Mouse (Mus musculus) kidney, embryonic 16.5 days (tissue): Measurements from ENCODE around the gene Psapl1. TPM values are rescaled to one million over a fixed set of nuclear protein-coding genes. Genes with fewer than 3 reads are reported as not detected.
A peak's percentile ranks its signal among the peaks of the same experiment; 100 is the strongest.

Experiments
- ATAC-seq: fragments of 200-750 bp; cut with Nextera tagmentation; 2 replicates; pipeline ENCODE4 v1.8.0; 2017; ENCODE audit warnings: moderate TSS enrichment; ENCODE audit not compliant: low FRiP score, low TSS enrichment
- H3K27ac ChIP-seq: fragments of 300-500 bp; sonication (generic); 2 replicates; pipeline ENCODE4 v1.5.1; 2014; ENCODE audit warnings: low read length
- H3K27me3 ChIP-seq: fragments of 300-500 bp; sonication (generic); 2 replicates; pipeline ENCODE4 v1.6.1; 2014; ENCODE audit warnings: low read length, control low read depth, mixed read lengths; ENCODE audit not compliant: insufficient read depth
- H3K36me3 ChIP-seq: fragments of 300-500 bp; sonication (generic); 2 replicates; pipeline ENCODE4 v1.6.1; 2014; ENCODE audit warnings: low read length, control low read depth, mixed read lengths; ENCODE audit not compliant: insufficient read depth
- H3K4me1 ChIP-seq: fragments of 300-500 bp; sonication (generic); 2 replicates; pipeline ENCODE4 v1.6.1; 2014; ENCODE audit warnings: low read length, control low read depth, mixed read lengths; ENCODE audit not compliant: insufficient read depth
- H3K4me2 ChIP-seq: fragments of 300-500 bp; sonication (generic); replicated peaks from 2 replicates; pipeline ENCODE4 v1.6.1; 2014; ENCODE audit warnings: low read depth, low read length
- H3K4me3 ChIP-seq: fragments of 300-500 bp; sonication (generic); 2 replicates; pipeline ENCODE4 v1.5.1; 2014; ENCODE audit warnings: mild to moderate bottlenecking, low read length
- H3K9ac ChIP-seq: fragments of 300-500 bp; sonication (generic); replicated peaks from 2 replicates; pipeline ENCODE4 v1.6.1; 2014; ENCODE audit warnings: low read length
- H3K9me3 ChIP-seq: fragments of 300-500 bp; sonication (generic); 2 replicates; pipeline ENCODE4 v1.6.1; 2016; ENCODE audit warnings: low read length, control low read depth
- WGBS: fragments of 180-500 bp; shearing (Covaris S2); extraction: QIAGEN DNeasy Blood & Tissue Kit; methylation state at CpG from one replicate; pipeline ENCODE4 v1.1.7; 2014; 5-methylcytosine and 5-hydroxymethylcytosine counted together
- polyA plus RNA-seq: library from polyadenylated mRNA; unstranded; fragments of >200 nt; fragmentation: Nextera tagmentation; extraction: Ambion mirVana; gene quantifications from 2 replicates; pipeline ENCODE4 v1.2.1, GENCODE M21; 2015

The Psapl1 gene
- polyA plus RNA-seq: 0.26 and 0.42 TPM in 2 replicates

DNA sequence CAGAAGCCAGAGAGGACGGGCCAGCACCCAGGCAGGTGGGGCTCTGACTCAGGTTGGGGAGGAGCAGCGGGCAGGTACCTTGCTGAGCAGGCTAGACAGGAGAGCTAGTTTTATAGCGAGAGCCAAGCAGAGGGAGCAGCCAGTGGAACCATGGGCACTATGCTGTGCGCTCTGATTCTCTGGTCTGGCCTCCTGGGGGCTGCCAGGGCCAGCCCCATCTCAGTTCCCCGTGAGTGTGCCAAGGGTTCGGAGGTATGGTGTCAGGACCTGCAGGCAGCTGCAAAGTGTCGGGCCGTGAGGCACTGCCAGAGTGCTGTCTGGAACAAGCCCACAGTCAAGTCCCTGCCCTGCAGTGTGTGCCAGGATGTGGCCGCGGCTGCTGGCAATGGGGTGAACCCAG lies at the start of gene Psapl1:
Gene Psapl1 (plus strand): TSS at position 106 of the 400 bp plus-strand sequence.
- Histone ChIP-seq H3K27ac (no peak within 1 kb of the TSS), H3K4me1 (no peaks in the 10 kb centered on the region), H3K36me3 (no peaks in the 10 kb centered on the region), H3K9me3 (no peaks in the 10 kb centered on the region), H3K9ac (no peak within 1 kb of the TSS), H3K4me2 (no peak within 1 kb of the TSS), H3K4me3 (no peak within 1 kb of the TSS), H3K27me3 (no peaks in the 10 kb centered on the region)
- 85% methylated on average over 10 of the region's 10 CpGs for WGBS
- no peak for ATAC-seq

GRCm38 (mm10) chr5:36154879-36155485 lies 48.8 kb upstream of the Psapl1 start:
- WGBS: 57% methylated on average over 8 of the region's 8 CpGs

DNA sequence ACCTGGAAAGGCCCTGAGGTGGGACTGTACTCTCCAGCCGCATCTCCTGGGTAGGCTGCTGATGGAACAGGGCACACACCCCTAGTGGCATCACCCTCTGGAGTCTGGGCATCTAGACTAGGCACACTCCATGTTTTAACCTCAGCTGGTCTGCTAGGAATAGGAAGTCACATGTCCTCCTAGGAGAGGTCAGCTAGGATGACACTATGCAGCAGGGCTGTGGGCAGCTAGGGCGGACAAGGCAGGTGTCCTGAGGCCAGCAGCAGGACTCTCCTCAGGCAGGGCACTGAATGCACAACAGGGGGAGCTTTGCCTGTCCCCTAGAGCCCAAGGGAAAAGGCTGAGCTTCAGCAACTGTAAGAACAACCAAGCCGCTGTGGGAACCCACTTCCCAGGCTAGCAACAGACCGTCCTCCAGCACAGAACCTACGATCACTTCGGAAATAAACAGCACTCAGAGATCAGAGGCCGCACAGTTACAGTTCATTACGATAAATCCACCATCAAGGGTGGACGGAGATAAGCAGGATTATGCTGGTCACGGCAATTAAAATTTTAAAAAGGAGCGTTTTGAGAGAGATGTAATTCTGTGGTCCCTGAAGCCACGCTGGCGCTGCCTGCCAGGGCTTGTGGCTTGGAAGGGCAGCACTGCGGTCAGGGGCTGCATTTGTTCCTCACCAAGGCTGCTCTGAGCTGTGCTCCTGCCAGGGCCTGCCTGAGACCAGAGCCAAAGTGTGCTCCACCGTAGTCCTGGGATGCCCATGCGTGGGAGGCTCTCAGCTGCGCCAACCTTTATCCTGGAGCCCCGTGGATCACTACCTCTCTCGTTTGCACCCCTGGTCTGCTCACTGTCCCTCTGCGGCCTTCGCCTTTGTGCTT lies 38.2 kb upstream of the Psapl1 start:
- 74% methylated on average over 21 of the region's 21 CpGs for WGBS
- H3K9me3 ChIP-seq: no peaks in the 10 kb centered on the region
- ATAC-seq: no peak

More at GRCm38 (mm10) chr5:36154879-36155485, 48.8 kb upstream of the Psapl1 start:
- Histone ChIP-seq H3K36me3 (no peaks in the 10 kb centered on the region), H3K27ac (no peak overlapping the region), H3K9me3 (no peaks in the 10 kb centered on the region), H3K27me3 (no peaks in the 10 kb centered on the region), H3K4me2 (no peak overlapping the region), H3K9ac (no peak overlapping the region), H3K4me1 (no peaks in the 10 kb centered on the region), H3K4me3 (no peak overlapping the region)
- no peak for ATAC-seq

GRCm38 (mm10) chr5:36166346-36167013 lies 37.3 kb upstream of the Psapl1 start:
- H3K4me2 ChIP-seq: no peak overlapping the region
- no peaks in the 10 kb centered on the region for H3K9me3 ChIP-seq
- ATAC-seq: no peak
- 0 out of 2 replicates have a peak, but pooled peaks cover 4% of the 10 kb centered on the region for H3K4me1 ChIP-seq
- whole genome bisulfite sequencing: 68% methylated on average over 6 of the region's 6 CpGs
- H3K27ac ChIP-seq: no peak overlapping the region
- H3K27me3 ChIP-seq: no peaks in the 10 kb centered on the region
- H3K9ac ChIP-seq: no peak overlapping the region
- H3K36me3 ChIP-seq: no peaks in the 10 kb centered on the region
- no peak overlapping the region for H3K4me3 ChIP-seq

More for the DNA sequence above, 38.2 kb upstream of the Psapl1 start:
- Histone ChIP-seq H3K4me3 (no peak overlapping the region), H3K4me1 (0 out of 2 replicates have a peak, but pooled peaks cover 4% of the 10 kb centered on the region), H3K27me3 (no peaks in the 10 kb centered on the region), H3K9ac (no peak overlapping the region), H3K4me2 (no peak overlapping the region), H3K36me3 (no peaks in the 10 kb centered on the region), H3K27ac (no peak overlapping the region)

GRCm38 (mm10) chr5:36168963-36169650 lies 34.7 kb upstream of the Psapl1 start:
- H3K27ac ChIP-seq: 0 out of 2 replicates have a peak overlapping the region, but pooled peaks have one; percentile 32
- 63% methylated on average over 14 of the region's 14 CpGs for WGBS

GRCm38 (mm10) chr5:36174569-36175115 lies 29.2 kb upstream of the Psapl1 start:
- no peaks in the 10 kb centered on the region for H3K4me1 ChIP-seq
- H3K4me2 ChIP-seq: no peak overlapping the region
- no peak overlapping the region for H3K27ac ChIP-seq
- H3K9me3 ChIP-seq: no peaks in the 10 kb centered on the region
- 42% methylated on average over 9 of the region's 9 CpGs for WGBS
- H3K27me3 ChIP-seq: no peaks in the 10 kb centered on the region
- no peak overlapping the region for H3K4me3 ChIP-seq
- no peak overlapping the region for H3K9ac ChIP-seq
- ATAC-seq: 0 out of 2 replicates have a peak, but pooled peaks have one; percentile 28
- no peaks in the 10 kb centered on the region for H3K36me3 ChIP-seq

More at GRCm38 (mm10) chr5:36168963-36169650, 34.7 kb upstream of the Psapl1 start:
- H3K4me2 ChIP-seq: no peak overlapping the region
- H3K9ac ChIP-seq: no peak overlapping the region
- no peaks in the 10 kb centered on the region for H3K9me3 ChIP-seq
- ATAC-seq: no peak
- 0 out of 2 replicates have a peak, but pooled peaks cover 4% of the 10 kb centered on the region for H3K4me1 ChIP-seq
- no peak overlapping the region for H3K4me3 ChIP-seq
- no peaks in the 10 kb centered on the region for H3K27me3 ChIP-seq
- H3K36me3 ChIP-seq: no peaks in the 10 kb centered on the region

GRCm38 (mm10) chr5:36176409-36176808 lies 27.4 kb upstream of the Psapl1 start:
- H3K27ac ChIP-seq: no peak overlapping the region
- no peak overlapping the region for H3K4me2 ChIP-seq
- no peaks in the 10 kb centered on the region for H3K36me3 ChIP-seq
- H3K27me3 ChIP-seq: no peaks in the 10 kb centered on the region
- ATAC-seq: no peak
- WGBS: 66% methylated on average over 11 of the region's 11 CpGs
- H3K9me3 ChIP-seq: no peaks in the 10 kb centered on the region
- no peak overlapping the region for H3K9ac ChIP-seq
- H3K4me1 ChIP-seq: no peaks in the 10 kb centered on the region
- H3K4me3 ChIP-seq: no peak overlapping the region

GRCm38 (mm10) chr5:36176873-36177272 lies 26.9 kb upstream of the Psapl1 start:
- no peaks in the 10 kb centered on the region for H3K4me1 ChIP-seq
- no peaks in the 10 kb centered on the region for H3K36me3 ChIP-seq
- H3K27ac ChIP-seq: no peak overlapping the region
- H3K9me3 ChIP-seq: no peaks in the 10 kb centered on the region
- H3K9ac ChIP-seq: no peak overlapping the region
- H3K27me3 ChIP-seq: no peaks in the 10 kb centered on the region
- WGBS: 90% methylated on average over 4 of the region's 4 CpGs
- H3K4me3 ChIP-seq: no peak overlapping the region
- no peak overlapping the region for H3K4me2 ChIP-seq
- no peak for ATAC-seq

GRCm38 (mm10) chr5:36178215-36178614 lies 25.6 kb upstream of the Psapl1 start:
- no peak for ATAC-seq

More at GRCm38 (mm10) chr5:36178215-36178614, 25.6 kb upstream of the Psapl1 start:
- Histone ChIP-seq H3K27ac (no peak overlapping the region), H3K4me1 (no peaks in the 10 kb centered on the region), H3K4me3 (no peak overlapping the region), H3K9ac (no peak overlapping the region), H3K4me2 (no peak overlapping the region), H3K36me3 (no peaks in the 10 kb centered on the region), H3K27me3 (no peaks in the 10 kb centered on the region), H3K9me3 (no peaks in the 10 kb centered on the region)
- 26% methylated on average over 7 of the region's 7 CpGs for WGBS
